Mouse (Mus musculus) spleen, adult 2 months (tissue): ENCODE data around the gene Apbb2.

Experiments
- CTCF ChIP-seq: fragments of 200-500 bp; IDR thresholded peaks from 2 replicates; pipeline ENCODE4 v1.5.1; 2011; ENCODE audit warnings: mild to moderate bottlenecking, inconsistent platforms; ENCODE audit not compliant: insufficient read depth, insufficient read length, insufficient replicate concordance; ENCODE audit errors: extremely low read depth
- POLR2A ChIP-seq: fragments of 200-500 bp; IDR thresholded peaks from 2 replicates; pipeline ENCODE4 v1.6.1; 2011; ENCODE audit warnings: low read depth, low read length, inconsistent platforms

DNA sequence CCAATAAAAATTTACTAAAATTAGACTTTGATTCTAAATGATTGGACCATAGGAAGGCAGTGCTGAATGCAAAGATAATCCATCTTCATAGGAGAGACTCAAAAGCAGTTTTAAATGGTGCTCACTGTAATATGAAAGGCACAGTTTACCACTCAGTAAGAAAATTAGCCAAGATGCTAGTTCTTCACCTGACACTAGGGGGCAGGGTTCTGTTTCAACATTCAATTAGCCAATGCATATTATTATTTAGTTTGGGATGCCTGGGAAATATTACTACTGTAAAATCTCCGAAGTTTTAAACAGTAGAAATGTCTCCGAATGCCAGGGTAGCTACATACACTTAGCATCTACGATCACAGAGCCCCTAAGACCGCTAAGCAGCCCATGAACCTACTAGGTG, 194.7 kb downstream of the Apbb2 start:
- TF ChIP-seq CTCF, result no peak
- no peak for TF ChIP-seq POLR2A
